Mouse (Mus musculus): ENCODE data around the gene Stard13.
A peak's percentile ranks its signal among the peaks of the same experiment; 100 is the strongest.

Stard13 gene

DNA sequence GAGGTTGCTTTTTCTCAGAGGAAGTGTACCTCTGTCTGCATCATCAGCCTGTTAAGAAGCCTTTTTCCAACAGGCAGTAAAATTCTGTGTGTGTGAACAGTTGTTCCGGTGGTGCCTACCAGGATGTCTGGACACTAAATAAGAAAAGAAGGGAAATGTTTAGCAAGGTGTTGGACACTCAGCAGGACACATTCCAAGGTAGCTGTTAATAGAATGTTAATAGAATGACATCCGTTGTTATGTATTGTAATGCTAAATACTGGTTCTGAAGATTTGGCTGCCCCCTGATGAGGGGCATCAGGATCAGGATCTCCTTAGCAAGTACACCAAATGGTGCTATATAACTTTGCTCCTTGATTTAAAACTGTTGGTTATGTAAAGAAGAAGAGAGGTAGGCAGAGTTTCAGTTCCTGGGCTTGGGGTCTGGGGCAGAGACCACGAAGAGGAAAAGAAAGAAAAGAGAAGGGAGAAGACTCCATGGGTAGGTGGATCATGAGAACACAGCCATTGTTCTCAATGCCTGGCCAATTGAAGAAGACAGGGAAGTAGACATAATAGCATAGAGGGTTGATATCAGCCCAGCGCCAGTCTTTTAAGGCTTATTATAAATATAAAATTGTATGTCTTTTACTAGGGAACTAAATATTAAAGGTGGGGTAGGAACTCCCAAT is 9.8 kb downstream of the Stard13 start:
- DNase-seq = no peak

DNA sequence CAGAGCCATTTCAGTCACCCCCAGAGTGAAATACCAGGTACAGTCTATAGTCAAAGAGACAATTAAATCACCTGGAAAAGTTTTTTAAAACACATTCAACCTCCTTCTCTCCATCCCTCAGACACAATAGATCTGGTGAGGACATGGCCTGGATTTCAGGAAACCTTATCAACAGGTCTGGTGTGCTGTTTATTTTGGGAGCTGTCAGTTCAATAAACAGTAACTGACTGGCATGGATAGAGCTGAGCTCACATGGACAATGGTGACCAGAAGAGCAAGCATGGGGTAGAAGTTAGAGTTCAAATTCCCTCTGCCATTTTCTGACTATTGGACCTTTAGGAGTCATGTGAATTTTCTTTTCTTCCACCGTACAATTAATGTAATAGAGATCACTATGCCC is 10.8 kb downstream of the Stard13 start:
- no peak for DNase-seq

DNA sequence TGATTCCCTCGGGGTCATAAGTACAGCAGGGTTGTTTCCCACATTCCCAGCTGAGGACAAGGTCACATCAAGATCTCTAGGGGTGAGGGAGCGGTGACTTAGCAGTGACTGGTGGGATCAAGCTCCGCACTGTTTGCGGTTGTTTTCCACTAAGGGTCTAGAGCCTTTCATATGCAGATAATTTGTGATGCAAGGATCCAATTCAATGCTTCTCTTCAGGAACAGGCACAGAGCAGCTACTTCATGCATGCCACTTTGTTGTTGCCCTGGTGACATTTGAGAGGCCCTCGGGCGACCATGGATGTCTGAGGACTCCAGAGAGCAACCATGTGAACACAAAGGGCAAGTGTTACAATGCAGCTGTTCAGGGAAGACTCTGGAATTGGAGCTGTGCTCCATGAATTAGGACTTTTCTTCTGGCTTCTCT is 14.9 kb downstream of the Stard13 start:
- DNase-seq = no peak

DNA sequence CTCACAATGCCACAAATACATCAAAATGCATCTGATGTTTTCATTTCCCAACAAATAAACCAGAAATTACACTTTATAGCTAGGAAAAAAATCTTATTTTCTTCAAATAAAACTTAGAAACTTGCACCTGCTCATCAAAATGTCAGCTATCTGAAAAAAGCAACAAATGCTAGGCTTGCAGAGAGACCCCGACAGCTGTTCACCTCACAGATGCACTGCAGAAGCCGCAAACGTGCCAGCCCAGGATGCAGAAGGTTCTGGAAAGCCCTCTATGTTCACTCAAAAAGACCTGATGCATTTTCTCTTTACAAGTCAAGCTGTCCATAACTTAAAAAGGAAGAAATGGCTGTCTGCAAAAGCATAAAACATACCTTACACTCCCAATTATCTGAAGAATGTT is 20.5 kb downstream of the Stard13 start:
- DNase-seq = no peak

DNA sequence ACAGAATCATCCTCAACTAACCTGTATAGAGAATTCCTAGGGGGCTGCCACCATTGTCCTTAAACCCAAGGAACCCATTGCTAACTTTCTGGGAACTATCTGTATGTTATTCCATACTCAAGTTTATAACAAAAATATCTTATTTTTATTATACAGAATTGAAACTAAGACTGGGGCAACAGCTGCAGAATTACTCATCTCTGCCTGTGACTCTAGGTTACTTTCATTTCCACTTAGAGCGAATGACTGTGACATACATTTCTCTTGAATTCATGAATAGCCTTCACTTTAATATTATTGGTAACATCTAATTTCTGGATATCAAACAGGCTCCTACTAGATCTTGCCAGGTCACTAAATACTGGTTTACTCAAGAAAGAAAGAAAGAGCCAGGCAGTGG is 22.8 kb downstream of the Stard13 start:
- DNase-seq = no peak

DNA sequence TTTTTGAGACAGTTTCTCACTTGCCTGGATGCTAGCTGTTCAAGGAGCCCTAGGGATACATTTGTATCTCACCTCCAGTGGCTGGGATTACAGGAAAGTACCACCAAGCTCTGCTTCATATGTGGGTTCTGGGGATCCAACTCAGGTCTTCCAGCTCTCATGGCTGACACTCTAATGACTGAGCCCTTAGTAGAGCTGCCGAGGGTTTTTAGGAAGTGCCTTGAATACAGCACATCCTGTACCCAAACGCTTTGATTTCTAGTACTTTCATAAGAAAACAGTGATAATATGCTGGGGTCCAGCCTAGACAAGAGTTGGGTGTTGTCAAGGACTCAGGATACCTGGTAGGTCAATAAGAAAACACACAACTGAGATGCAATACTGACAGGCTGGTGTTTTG is 23.6 kb downstream of the Stard13 start:
- no peak for DNase-seq

DNA sequence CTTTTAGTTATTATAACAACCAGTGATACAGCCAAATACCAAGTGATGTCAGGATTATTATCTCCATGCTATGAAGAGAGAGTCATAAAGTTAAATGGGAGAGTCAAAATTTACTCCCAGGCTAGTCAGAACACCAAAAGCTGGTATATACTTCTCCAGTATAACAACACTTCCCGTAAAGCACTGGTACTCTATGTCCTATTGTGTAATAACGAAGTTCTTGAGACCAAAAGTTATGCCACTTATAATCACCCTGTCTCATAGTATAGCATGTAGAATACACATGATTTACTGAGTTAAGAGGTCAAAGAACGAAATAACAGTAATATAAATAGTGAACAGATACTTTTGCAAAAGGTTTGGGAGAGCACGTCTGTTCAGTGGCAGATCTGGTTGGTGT is 28.6 kb downstream of the Stard13 start:
- DNase-seq = no peak

DNA sequence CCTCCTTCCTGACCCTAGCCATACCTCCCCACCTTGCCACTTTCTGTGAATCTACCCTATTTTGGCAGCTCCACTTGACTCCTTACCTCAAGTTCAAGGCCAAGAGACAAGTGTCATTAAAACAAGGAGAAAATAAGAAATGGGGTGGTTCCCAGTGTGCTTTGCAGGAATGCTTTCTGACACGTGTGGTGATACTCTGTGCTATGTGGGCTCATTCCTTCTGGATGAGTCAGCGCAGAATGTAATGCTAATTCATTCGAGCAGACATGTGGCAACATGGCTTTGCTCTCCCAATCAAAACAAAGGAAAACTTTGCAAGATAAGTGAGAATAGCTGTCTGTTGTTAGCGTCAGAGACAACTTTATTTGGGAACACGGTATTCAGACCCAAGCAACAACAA is 30.7 kb downstream of the Stard13 start:
- no peak for DNase-seq

DNA sequence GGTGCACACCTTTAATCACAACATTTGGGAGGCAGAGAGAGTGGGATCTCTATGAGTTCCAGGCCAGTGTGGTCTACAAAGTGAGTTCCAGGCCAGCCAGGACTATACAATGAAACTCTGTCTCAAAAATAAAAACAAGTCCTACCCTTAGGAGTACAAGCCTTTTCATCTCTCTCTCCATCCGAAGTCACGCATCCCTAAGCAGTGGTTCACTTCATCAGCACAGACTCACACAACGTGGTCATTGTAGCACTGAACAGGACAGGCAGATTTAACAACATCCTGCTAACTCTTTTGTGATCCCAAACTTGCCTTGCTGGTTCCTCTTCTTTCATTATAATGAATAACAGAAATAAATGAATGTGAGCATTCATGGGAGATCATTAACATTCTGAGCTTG is 32.4 kb downstream of the Stard13 start:
- no peak for DNase-seq

DNA sequence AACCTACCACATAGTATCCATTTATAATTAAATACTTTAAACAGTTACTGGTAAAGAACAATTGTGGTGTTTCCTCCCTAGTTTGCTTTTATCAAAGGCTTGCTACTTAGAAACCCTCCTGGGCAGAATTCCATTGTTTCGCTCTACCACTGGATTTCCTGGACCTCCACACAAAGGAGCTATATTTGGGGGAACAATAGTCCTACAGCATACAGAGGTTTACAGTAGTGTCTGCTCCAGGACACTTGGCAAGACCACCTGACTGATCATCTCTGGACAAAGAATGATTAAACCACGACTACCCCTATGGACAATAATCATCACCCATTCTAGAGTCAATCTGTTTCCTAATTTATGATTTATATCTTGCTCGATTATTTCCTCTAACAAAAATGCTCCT is 34.4 kb downstream of the Stard13 start:
- no peak for DNase-seq

DNA sequence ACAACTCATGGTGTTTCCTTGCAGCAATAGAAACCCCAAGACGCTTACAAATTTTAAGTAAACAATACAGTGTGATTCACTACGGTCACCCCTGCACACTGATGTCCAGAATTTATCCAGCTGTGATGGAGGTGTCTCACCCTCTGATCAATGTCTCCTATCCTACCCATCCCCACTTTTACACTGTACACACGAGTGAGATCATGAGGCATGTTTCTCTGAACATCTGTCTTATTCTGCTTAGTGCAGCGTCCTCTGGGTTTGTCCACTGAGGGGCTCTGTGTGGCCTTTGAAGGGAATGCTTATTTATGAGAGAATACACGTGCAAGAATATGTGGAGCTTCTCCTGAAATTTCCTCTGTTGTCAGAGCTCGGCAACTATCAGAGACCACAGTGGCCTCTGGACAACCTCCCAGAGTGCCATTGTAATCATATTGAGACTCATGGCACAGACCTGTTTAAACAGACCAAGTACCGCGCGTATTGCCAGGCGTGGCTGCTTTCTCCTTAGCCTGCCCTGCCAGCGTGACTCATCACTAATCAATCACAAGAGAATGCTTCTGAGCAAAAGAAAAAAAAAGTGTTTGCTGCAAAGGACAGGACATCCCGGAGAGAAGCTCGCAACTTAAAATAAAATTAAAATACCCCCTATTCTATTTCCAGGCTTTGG is 36.9 kb downstream of the Stard13 start:
- DNase-seq = no peak

DNA sequence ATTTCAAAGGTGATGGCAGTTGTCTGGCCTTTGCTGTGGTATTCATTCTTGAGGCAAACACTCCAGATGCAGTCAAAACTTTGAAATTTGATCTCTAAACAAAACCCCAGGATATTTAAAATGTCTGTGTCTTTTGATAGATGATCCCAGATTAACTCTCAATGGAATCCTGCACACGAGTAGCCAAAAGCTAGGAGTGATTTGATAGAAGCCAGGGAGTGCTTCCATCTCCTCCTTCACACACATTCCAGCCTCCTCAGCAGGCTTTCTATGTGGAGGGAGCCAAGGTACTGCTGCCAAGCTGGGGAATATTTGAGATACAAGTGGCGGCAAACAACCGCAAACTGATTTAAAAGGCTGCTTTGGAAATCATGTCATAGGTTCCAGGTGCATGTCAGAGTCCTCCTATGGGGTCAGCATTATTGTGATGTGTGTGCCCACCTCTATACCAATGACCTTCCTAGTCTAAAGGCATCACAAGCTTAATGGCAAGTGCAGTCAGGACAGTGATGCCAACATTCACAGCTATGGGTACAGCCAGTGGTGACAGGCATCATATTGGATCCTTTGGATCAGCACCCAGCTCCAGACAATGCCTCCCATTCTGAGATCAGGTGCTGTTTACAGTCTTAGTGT is 39.6 kb downstream of the Stard13 start:
- DNase-seq = no peak

DNA sequence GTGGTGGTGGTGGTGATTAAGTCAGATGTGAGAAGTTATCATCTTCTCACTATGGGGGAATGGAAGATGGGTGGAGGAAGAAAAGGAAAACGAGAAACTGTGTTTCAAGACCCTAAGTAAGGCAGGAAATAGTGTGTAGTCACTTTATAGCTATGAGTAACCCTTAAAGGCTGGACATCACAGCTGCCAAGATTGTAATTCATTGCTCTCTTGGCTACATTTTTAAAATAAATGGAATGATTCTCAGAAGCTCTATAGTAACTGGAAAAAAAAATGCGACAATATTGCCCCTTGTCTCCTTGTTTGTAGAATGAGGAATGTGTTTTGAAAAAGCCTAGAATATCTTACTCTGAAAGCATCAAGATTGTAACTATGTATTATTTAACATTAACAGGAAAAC is 41.4 kb downstream of the Stard13 start:
- DNase-seq = no peak

DNA sequence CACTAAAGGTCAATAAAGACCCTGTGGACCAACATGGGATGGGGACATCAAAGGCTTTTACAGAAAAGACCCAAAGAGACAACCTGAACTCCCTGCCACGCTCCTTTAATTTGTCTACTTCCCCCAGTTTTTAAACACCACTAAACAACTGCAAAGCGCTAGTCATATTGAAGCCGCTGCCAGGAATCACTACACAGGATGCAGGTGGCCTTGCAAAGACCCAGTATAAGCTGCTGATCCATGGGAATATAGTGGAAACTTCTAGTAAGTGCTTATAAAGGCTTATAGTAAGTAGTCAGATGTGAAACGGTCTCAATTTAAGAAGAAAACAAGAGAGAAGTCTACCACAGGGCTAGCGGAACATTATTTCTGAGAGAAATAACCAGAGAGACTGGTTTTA is 42.9 kb downstream of the Stard13 start:
- DNase-seq = no peak

DNA sequence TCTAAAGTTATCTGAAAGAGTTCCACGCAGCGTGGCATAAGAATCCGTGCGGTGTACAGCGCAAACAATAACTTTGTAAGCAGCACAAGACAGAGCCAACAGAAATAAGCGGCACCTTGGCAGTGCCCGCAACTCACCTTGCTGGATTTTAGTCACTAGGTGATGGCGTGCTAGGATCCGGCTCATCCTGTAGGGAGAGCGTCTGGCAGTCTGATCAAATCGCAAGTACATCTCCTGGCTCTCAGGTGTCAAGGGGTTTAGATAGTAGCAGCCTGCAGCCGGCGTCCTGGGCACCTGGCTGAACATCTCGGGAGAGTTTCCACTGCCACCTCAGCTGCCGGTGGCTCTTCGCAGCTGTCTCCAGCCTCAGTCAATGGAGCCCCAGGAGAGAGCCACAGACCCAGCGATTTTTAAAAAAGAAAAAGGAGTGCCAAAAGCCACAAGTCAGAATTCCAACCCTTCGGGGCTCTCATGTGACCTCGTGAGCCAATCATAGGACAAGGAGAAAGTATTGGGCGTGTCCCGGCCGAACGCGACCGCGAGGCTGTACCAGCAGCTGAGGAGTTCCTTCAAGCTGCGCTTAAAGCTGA is 43.8 kb downstream of the Stard13 start:
- DNase-seq = peak; percentile 74

DNA sequence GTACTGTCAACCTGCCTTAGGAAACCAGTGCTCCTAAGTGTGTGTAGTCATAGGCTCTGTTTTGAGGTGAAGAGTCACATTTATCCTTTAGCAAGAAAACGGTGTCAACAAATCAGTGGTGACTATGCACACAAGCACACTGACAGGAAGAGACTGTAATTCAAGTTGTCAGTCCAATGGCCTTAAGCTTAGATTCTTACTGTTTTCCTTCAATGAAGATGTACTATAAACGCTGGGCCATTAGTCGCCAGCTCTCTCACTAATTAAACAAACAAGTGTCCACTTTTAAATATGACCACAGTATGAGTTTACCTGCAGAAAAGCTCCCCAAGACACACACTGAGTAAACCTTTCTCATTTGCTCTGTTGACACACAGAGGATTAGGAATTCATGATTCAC is 44.3 kb downstream of the Stard13 start:
- no peak for DNase-seq

DNA sequence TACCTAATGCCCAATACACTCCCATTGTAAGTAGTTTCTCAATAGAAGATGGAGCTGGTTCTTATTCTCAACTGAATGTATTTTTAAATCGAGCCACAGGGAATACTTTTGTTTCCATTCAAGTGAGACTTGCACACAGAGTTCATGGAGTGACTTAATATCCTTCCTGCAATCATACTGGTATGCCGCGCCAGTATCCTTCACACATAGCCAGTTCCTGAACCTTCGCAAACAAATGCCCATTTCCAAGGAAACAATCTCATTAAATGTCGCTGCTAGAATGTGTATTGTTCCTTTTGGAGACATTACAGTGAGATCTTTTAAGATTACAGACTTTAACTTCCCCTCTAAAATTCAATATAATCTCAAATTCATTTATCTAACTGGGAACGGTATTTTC is 45.0 kb downstream of the Stard13 start:
- no peak for DNase-seq

DNA sequence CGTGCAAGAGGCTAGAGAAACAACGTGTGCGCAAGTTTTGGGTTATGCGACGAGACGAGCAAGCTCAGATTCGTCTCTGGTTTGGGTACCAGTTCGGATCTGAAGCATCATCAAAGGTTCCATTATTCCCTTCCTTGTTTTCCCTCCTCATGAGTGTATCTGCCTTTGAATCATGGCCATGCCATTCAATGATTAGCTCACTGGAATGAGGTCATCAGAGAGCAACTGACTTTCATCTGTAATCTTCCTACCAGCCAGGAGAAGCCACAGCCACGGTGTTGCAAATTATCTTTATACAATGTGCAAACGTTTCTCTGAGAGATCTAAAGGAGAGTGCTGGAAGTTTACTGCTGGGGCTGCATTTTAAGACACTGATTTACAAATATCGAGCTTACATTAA is 46.3 kb downstream of the Stard13 start:
- DNase-seq = no peak

DNA sequence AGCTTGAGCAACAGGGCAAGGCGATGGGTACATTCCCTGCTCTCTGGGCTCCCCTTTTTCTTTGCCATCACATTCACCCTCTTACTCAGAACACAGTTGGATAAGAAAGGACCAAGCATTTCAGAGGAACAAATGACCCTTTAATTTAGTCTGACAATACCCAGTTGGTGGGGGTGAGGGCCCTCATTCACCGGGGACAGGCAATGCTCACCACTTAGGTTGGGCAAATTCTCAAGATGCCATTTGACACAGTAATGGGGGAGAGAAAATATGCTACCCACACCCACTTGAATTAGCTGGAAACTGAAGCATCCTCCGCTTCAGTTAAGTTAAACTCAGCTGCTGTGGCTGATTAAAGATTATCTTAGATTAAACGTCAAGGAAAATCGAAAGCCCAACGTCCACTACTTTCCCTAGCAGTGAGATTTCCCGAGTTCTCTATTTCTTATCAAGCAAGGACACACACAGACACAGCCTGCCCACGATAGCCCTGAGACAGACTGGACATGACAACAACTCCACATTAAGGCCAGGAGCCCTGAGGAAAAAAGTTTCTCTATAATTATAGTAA is 48.3 kb downstream of the Stard13 start:
- DNase-seq = no peak

DNA sequence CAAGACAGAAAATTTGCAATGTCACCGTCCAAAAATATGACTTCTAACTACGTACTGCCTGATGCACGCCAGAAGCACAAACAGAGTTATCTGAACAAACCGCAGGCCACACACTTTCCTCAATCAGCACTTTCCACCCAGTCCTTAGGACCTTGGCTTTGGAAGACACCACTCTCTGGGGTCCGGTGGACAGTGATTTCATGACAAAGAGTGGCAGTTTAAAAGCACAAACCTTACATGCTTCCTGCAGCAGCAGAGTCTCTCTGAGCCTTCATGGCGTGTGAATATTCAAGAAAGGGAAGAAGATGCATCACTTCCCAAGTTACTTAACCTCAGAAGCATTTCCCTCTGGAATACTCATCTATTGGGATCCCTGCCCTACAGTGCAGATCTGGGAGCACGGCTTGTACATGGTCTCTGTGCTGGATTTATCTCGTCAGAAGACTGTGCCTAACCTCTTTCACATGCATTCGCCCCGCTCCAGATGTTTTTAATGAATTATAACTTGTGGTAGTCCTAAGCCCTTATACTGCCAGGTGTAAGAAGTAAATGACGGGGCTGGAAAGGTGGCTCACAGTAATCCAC is 49.9 kb downstream of the Stard13 start:
- no peak for DNase-seq

DNA sequence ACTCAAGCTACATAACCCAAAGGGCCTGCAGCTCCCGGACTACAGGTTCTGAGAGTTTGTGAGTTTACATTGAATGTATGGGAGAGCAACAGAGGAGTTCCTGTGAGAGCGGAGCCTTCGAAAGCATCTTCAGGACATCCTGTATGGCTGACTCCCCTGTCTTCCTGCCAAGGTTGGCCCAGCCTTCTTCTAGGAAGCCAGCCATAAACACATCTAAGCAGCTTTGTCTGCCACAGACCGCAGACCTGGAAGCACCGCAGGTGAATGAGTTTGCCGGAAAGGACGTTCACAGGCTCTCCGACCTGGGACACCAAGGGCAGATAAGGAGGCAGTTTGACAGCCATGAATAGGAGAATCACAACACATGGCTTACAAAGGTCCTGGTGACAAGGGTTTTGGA is 52.3 kb downstream of the Stard13 start:
- DNase-seq = no peak

DNA sequence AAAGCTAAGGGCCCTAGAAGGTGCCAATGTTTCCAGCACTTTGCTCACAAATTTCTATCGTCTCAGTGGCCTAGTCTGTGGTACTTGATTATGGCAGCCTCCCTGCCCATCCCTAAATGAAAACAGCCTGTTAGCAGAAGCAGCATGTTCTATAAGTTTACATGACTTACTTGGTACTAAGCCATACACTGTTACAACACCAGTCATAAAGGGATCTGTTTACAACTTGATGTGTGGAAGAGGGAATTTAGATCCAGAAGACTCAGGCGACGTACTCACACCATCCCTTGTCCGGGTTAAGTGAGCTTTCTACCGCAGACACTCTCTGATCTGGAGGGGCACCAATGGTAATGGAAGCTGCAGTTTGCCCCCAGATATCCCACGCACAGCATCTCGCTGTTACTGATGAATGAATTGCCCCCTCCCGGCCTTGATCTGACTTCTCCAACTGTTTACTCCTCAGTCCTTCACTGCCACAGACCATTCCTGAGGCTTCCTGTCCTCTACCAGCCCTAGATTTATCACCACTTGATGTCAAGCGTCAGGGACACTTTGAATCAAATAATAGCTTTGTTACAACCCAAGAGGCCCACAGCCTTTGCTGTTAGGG is 53.4 kb downstream of the Stard13 start:
- no peak for DNase-seq

DNA sequence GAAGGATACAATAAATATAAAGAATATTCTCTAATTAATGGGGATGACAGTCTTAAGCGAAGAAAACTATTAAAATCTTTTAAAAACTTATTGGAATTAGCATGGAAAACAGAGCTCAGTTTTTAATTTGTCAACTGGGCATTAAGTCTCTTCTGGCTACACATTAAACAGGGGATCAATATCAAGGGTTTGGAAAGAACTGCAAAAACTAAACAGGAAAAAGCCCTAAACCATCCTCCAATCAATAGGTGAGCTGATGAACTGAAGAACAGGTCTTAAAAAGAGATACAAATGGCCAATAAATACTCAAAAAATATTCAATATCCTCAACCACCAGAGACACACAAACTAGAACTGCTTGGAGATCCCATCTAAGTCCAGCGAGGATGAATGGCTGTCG is 56.5 kb downstream of the Stard13 start:
- DNase-seq = no peak
